ENCODE assay signal across 19 mouse cellular contexts in genomic region chr3:58814191-58814590, GRCm38 (mm10). TPM values are rescaled to one million over a fixed set of nuclear protein-coding genes. Genes with fewer than 3 reads are reported as not detected.
A peak's percentile ranks its signal among the peaks of the same experiment; 100 is the strongest.
DNase-seq lines count a peak whose midpoint lies in the region.
"Had no signal": no experiment of that assay in that cellular context is flagged by ENCODE, and none has a peak within 500 bp of the region (broad histone marks: within the 10 kb centered on the region; RNA-seq: fewer than 3 reads in every experiment).

No protein-coding gene starts in this region.

- intact Hi-C loops in heart, postnatal 25 days (cut with DNase I) = no loop called here
- intact Hi-C loops in heart, postnatal 14 days (cut with DNase I) = no loop called here

- peak; percentile 29 to 46 for DNase-seq in cerebellum, postnatal 14 days
- no peak for DNase-seq in cerebellum, adult 18-20 months
- DNase-seq in heart, adult 8-10 months (ENCODE audit: low spot score) = peak; percentile 36
- no peak for DNase-seq in heart, postnatal 25 days (ENCODE audit: low spot score)
- peak; percentile 55 to 60 for DNase-seq in heart, postnatal 14 days
- no peak for DNase-seq in spleen, adult 12 weeks (ENCODE audit: low spot score)
- DNase-seq: B cell, adult 2 months; cerebellum, adult 8-10 months; kidney, adult 9 months; kidney, postnatal 10 days; layer of hippocampus, adult 9-11 months; retina, postnatal 1 day; right cerebral cortex, postnatal 14 days had no signal

RNA-seq across cellular contexts. Expression of gene Mindy4b-ps, which starts 7.9 kb away (rescaled TPM):
- under 1 TPM; 0.12 to 0.57 (median 0.20) TPM for total RNA-seq in heart, adult 8-10 months (2022)
- under 1 TPM; 0.28 to 0.52 TPM for total RNA-seq in heart, postnatal 25 days (2021)
- under 1 TPM; 0.41 to 0.65 TPM for total RNA-seq in heart, postnatal 14 days (2021)
- total RNA-seq: adrenal gland, postnatal 36 days; common myeloid progenitor, adult 5-6 weeks; gastrocnemius, adult 18-20 months; gastrocnemius, postnatal 4 days; liver, adult 2 months; megakaryocyte progenitor cell, adult 5-6 weeks had no signal

Comparison
In these comparisons a context has a peak if more than half of its experiments do, and no peak if none do; other contexts are left out.
1. DNase-seq: peak in cerebellum, postnatal 14 days (2 of 2), heart, adult 8-10 months (single experiment) and heart, postnatal 14 days (2 of 2); none in cerebellum, adult 18-20 months (0 of 2), heart, postnatal 25 days (single experiment) and spleen, adult 12 weeks (single experiment).